Mouse (Mus musculus) lung, postnatal 0 days (tissue): ENCODE measurements around the gene Cyb5r3.

Experiments used
- CTCF ChIP-seq: IDR thresholded peaks from 2 replicates; pipeline ENCODE4 v1.5.1; 2016; ENCODE audit warnings: antibody characterized with exemption, mild to moderate bottlenecking
- EP300 ChIP-seq: IDR thresholded peaks from 2 replicates; pipeline ENCODE4 v1.6.1; 2016; ENCODE audit warnings: antibody characterized with exemption, mild to moderate bottlenecking, control low read depth

- no peak for TF ChIP-seq CTCF
- TF ChIP-seq EP300 = no peak
These were observed 42.7 kb downstream of the Cyb5r3 start for GRCm38 (mm10) chr15:83129530-83130231.
